Mouse (Mus musculus): ENCODE results near the gene Aldh2. TPM values are rescaled to one million over a fixed set of nuclear protein-coding genes. Genes with fewer than 3 reads are reported as not detected.
"Not testable (repeated sequence)": the region's sequence is repeated elsewhere in the genome, so short reads cannot be mapped to it uniquely, and the experiment has no call there.

The Aldh2 gene
- polyA plus RNA-seq, 1 experiment from 2014 or later, result 110 TPM

GRCm38 (mm10) chr5:121541235-121541634 lies 52.4 kb downstream of the Aldh2 start:
- 92% methylated on average over 7 of the region's 7 CpGs for whole genome bisulfite sequencing
- no peak overlapping the region for H3K4me3 ChIP-seq (replicated peaks)
- peaks cover 29% of the 10 kb centered on the region for H3K4me1 ChIP-seq
- H3K4me2 ChIP-seq, result no peak overlapping the region
- no peak overlapping the region for H3K27ac ChIP-seq
- peaks cover 15% of the 10 kb centered on the region for H3K36me3 ChIP-seq (replicated peaks)
- no peaks in the 10 kb centered on the region for H3K9me3 ChIP-seq
- H3K9ac ChIP-seq, result no peak overlapping the region
- no peak for ATAC-seq (ENCODE audit: low FRiP score)
- H3K27me3 ChIP-seq, result no peaks in the 10 kb centered on the region

- H3K4me3 ChIP-seq (replicated peaks), result no peak overlapping the region
- peaks cover 28% of the 10 kb centered on the region for H3K4me1 ChIP-seq
- no peaks in the 10 kb centered on the region for H3K27me3 ChIP-seq
- no peaks in the 10 kb centered on the region for H3K9me3 ChIP-seq
- peaks cover 26% of the 10 kb centered on the region for H3K36me3 ChIP-seq (replicated peaks)
- ATAC-seq (ENCODE audit: low FRiP score), result no peak
- WGBS, result 93% methylated on average over 5 of the region's 5 CpGs
- no peak overlapping the region for H3K4me2 ChIP-seq
- H3K9ac ChIP-seq, result no peak overlapping the region
- no peak overlapping the region for H3K27ac ChIP-seq
Measured at GRCm38 (mm10) chr5:121540066-121540465, 53.6 kb downstream of the Aldh2 start.

- peaks cover 9% of the 10 kb centered on the region for H3K4me1 ChIP-seq
- no peak overlapping the region for H3K4me3 ChIP-seq (replicated peaks)
- no peak for ATAC-seq (ENCODE audit: low FRiP score)
- H3K27me3 ChIP-seq, result no peaks in the 10 kb centered on the region
- H3K9ac ChIP-seq, result peak overlapping the region; percentile 12; the same call in 1 of the 2 replicates
- H3K4me2 ChIP-seq, result no peak overlapping the region
- 61% methylated on average over 2 of the region's 2 CpGs for WGBS
- H3K27ac ChIP-seq, result 0 out of 2 replicates have a peak overlapping the region, but pooled peaks have one; percentile 25
- H3K36me3 ChIP-seq (replicated peaks), result peaks cover 49% of the 10 kb centered on the region
- H3K9me3 ChIP-seq, result no peaks in the 10 kb centered on the region
Measured at GRCm38 (mm10) chr5:121537588-121537987, 56.0 kb downstream of the Aldh2 start.

- WGBS, result 45% methylated on average over 7 of the region's 7 CpGs
- H3K27me3 ChIP-seq, result no peaks in the 10 kb centered on the region
- H3K27ac ChIP-seq, result no peak overlapping the region
- H3K9ac ChIP-seq, result no peak overlapping the region
- no peak overlapping the region for H3K4me3 ChIP-seq (replicated peaks)
- no peak overlapping the region for H3K4me2 ChIP-seq
- no peak for ATAC-seq (ENCODE audit: low FRiP score)
- H3K9me3 ChIP-seq, result no peaks in the 10 kb centered on the region
- peaks cover 5% of the 10 kb centered on the region; the same call in 1 of the 2 replicates for H3K4me1 ChIP-seq
- H3K36me3 ChIP-seq (replicated peaks), result peaks cover 54% of the 10 kb centered on the region
Measured at GRCm38 (mm10) chr5:121536921-121537555, 56.6 kb downstream of the Aldh2 start.

GRCm38 (mm10) chr5:121535116-121535515 lies 58.5 kb downstream of the Aldh2 start:
- H3K9me3 ChIP-seq, result no peaks in the 10 kb centered on the region
- no peak overlapping the region for H3K4me3 ChIP-seq (replicated peaks)
- H3K36me3 ChIP-seq (replicated peaks), result peaks cover 71% of the 10 kb centered on the region
- WGBS, result 93% methylated on average over 3 of the region's 3 CpGs
- no peak overlapping the region for H3K27ac ChIP-seq
- no peak overlapping the region for H3K4me2 ChIP-seq
- H3K9ac ChIP-seq, result no peak overlapping the region
- no peak for ATAC-seq (ENCODE audit: low FRiP score)
- peaks cover 5% of the 10 kb centered on the region; the same call in 1 of the 2 replicates for H3K4me1 ChIP-seq
- H3K27me3 ChIP-seq, result no peaks in the 10 kb centered on the region

GRCm38 (mm10) chr5:121534521-121534920 lies 59.1 kb downstream of the Aldh2 start:
- peaks cover 77% of the 10 kb centered on the region for H3K36me3 ChIP-seq (replicated peaks)
- peaks cover 5% of the 10 kb centered on the region; the same call in 1 of the 2 replicates for H3K4me1 ChIP-seq
- no peak overlapping the region for H3K27ac ChIP-seq
- WGBS, result 93% methylated on average over 5 of the region's 5 CpGs
- H3K4me3 ChIP-seq (replicated peaks), result no peak overlapping the region
- H3K27me3 ChIP-seq, result no peaks in the 10 kb centered on the region
- no peak overlapping the region for H3K9ac ChIP-seq
- ATAC-seq (ENCODE audit: low FRiP score), result no peak
- H3K9me3 ChIP-seq, result no peaks in the 10 kb centered on the region
- no peak overlapping the region for H3K4me2 ChIP-seq

GRCm38 (mm10) chr5:121526961-121527360 lies 66.7 kb downstream of the Aldh2 start:
- Histone ChIP-seq H3K9me3 (no peaks in the 10 kb centered on the region), H3K27me3 (no peaks in the 10 kb centered on the region), H3K27ac (no peak overlapping the region), H3K9ac (no peak overlapping the region), H3K4me3 (replicated peaks) (no peak overlapping the region), H3K36me3 (replicated peaks) (peaks cover 84% of the 10 kb centered on the region), H3K4me2 (no peak overlapping the region), H3K4me1 (no peaks in the 10 kb centered on the region)
- WGBS, result 93% methylated on average over 8 of the region's 8 CpGs
- no peak for ATAC-seq (ENCODE audit: low FRiP score)

- peaks cover 83% of the 10 kb centered on the region for H3K36me3 ChIP-seq (replicated peaks)
- H3K27me3 ChIP-seq, result no peaks in the 10 kb centered on the region
- H3K4me3 ChIP-seq (replicated peaks), result no peak overlapping the region
- H3K4me2 ChIP-seq, result no peak overlapping the region
- H3K4me1 ChIP-seq, result no peaks in the 10 kb centered on the region
- H3K9ac ChIP-seq, result no peak overlapping the region
- WGBS, result 90% methylated on average over 7 of the region's 7 CpGs
- ATAC-seq (ENCODE audit: low FRiP score), result no peak
- H3K27ac ChIP-seq, result no peak overlapping the region
- H3K9me3 ChIP-seq, result no peaks in the 10 kb centered on the region
Measured at GRCm38 (mm10) chr5:121526526-121526925, 67.1 kb downstream of the Aldh2 start.

- no peak for ATAC-seq (ENCODE audit: low FRiP score)
- Histone ChIP-seq H3K27me3 (no peaks in the 10 kb centered on the region), H3K36me3 (replicated peaks) (peaks cover 83% of the 10 kb centered on the region), H3K4me3 (replicated peaks) (no peak overlapping the region), H3K9ac (no peak overlapping the region), H3K4me2 (no peak overlapping the region), H3K4me1 (no peaks in the 10 kb centered on the region), H3K9me3 (no peaks in the 10 kb centered on the region), H3K27ac (no peak overlapping the region)
- WGBS, result 96% methylated on average over 14 of the region's 14 CpGs
Measured at GRCm38 (mm10) chr5:121525774-121526450, 67.7 kb downstream of the Aldh2 start.

- not testable (repeated sequence) for H3K9ac ChIP-seq; H3K4me1 ChIP-seq; H3K27ac ChIP-seq; H3K4me2 ChIP-seq; H3K27me3 ChIP-seq; ATAC-seq (ENCODE audit: low FRiP score); H3K4me3 ChIP-seq (replicated peaks); H3K9me3 ChIP-seq
- 92% methylated on average over 11 of the region's 17 CpGs for WGBS
- H3K36me3 ChIP-seq (replicated peaks), result peaks cover 46% of the 10 kb centered on the region
Measured at GRCm38 (mm10) chr5:121519758-121520157, 73.9 kb downstream of the Aldh2 start.

- ATAC-seq (ENCODE audit: low FRiP score), result no peak
- peaks cover 38% of the 10 kb centered on the region for H3K36me3 ChIP-seq (replicated peaks)
Measured at GRCm38 (mm10) chr5:121518983-121519382, 74.6 kb downstream of the Aldh2 start.

More at GRCm38 (mm10) chr5:121518983-121519382, 74.6 kb downstream of the Aldh2 start:
- no peak overlapping the region for H3K4me3 ChIP-seq (replicated peaks)
- no peaks in the 10 kb centered on the region for H3K9me3 ChIP-seq
- H3K4me2 ChIP-seq, result no peak overlapping the region
- H3K4me1 ChIP-seq, result no peaks in the 10 kb centered on the region
- no peaks in the 10 kb centered on the region for H3K27me3 ChIP-seq
- 95% methylated on average over 9 of the region's 9 CpGs for WGBS
- no peak overlapping the region for H3K9ac ChIP-seq
- H3K27ac ChIP-seq, result no peak overlapping the region
